Mouse (Mus musculus) midbrain, embryonic 12.5 days (tissue): ENCODE data around the gene Fggy. TPM values are rescaled to one million over a fixed set of nuclear protein-coding genes. Genes with fewer than 3 reads are reported as not detected.

Experiments used
- ATAC-seq: fragments of 200-750 bp; cut with Nextera tagmentation; 2 replicates; pipeline ENCODE4 v1.8.0; 2017; ENCODE audit warnings: low read depth, moderate TSS enrichment, moderate library complexity; ENCODE audit not compliant: low FRiP score
- H3K27ac ChIP-seq: fragments of 300-500 bp; sonication (generic); replicated peaks from 2 replicates; pipeline ENCODE4 v1.5.1; 2016; ENCODE audit warnings: mild to moderate bottlenecking
- H3K27me3 ChIP-seq: fragments of 300-500 bp; sonication (generic); 2 replicates; pipeline ENCODE4 v1.6.1; 2016; ENCODE audit warnings: mild to moderate bottlenecking
- H3K36me3 ChIP-seq: fragments of 300-500 bp; sonication (generic); 2 replicates; pipeline ENCODE4 v1.6.1; 2016
- H3K4me1 ChIP-seq: fragments of 300-500 bp; sonication (generic); 2 replicates; pipeline ENCODE4 v1.6.1; 2016
- H3K4me2 ChIP-seq: fragments of 300-500 bp; sonication (generic); replicated peaks from 2 replicates; pipeline ENCODE4 v1.6.1; 2016; ENCODE audit warnings: mild to moderate bottlenecking, moderate library complexity
- H3K4me3 ChIP-seq: fragments of 300-500 bp; sonication (generic); 2 replicates; pipeline ENCODE4 v1.5.1; 2016; ENCODE audit warnings: mild to moderate bottlenecking
- H3K9ac ChIP-seq: fragments of 300-500 bp; sonication (generic); replicated peaks from 2 replicates; pipeline ENCODE4 v1.6.1; 2016; ENCODE audit warnings: mild to moderate bottlenecking, moderate library complexity
- H3K9me3 ChIP-seq: fragments of 300-500 bp; sonication (generic); 2 replicates; pipeline ENCODE4 v1.6.1; 2016; ENCODE audit warnings: mild to moderate bottlenecking
- WGBS: fragments of 180-500 bp; shearing (Covaris S2); methylation state at CpG from one replicate; pipeline ENCODE4 v1.1.7; 2016; 5-methylcytosine and 5-hydroxymethylcytosine counted together
- polyA plus RNA-seq: library from polyadenylated mRNA; unstranded; fragments of >200 nt; fragmentation: Nextera tagmentation; extraction: Ambion mirVana; gene quantifications from 2 replicates; pipeline ENCODE4 v1.2.1, GENCODE M21; 2016

Fggy gene
- polyA plus RNA-seq, 1 experiment from 2014 or later, result 8.5 TPM

- H3K9me3 ChIP-seq, result no peaks in the 10 kb centered on the region
- no peak for ATAC-seq
- no peaks in the 10 kb centered on the region for H3K36me3 ChIP-seq
- no peak overlapping the region for H3K27ac ChIP-seq
- H3K9ac ChIP-seq, result no peak overlapping the region
- H3K27me3 ChIP-seq, result no peaks in the 10 kb centered on the region
- no peaks in the 10 kb centered on the region for H3K4me1 ChIP-seq
- H3K4me2 ChIP-seq, result no peak overlapping the region
- no peak overlapping the region for H3K4me3 ChIP-seq
- 88% methylated on average over 2 of the region's 2 CpGs for WGBS
These were observed 352.7 kb downstream of the Fggy start for GRCm38 (mm10) chr4:95909689-95910654.

- Histone ChIP-seq H3K27ac (no peak overlapping the region), H3K9ac (no peak overlapping the region), H3K4me3 (no peak overlapping the region), H3K9me3 (no peaks in the 10 kb centered on the region), H3K27me3 (no peaks in the 10 kb centered on the region), H3K4me2 (no peak overlapping the region), H3K4me1 (peaks cover 13% of the 10 kb centered on the region), H3K36me3 (no peaks in the 10 kb centered on the region)
- 92% methylated on average over 1 of the region's 1 CpGs for WGBS
- ATAC-seq, result no peak
These were observed 355.7 kb downstream of the Fggy start for GRCm38 (mm10) chr4:95913026-95913425.

GRCm38 (mm10) chr4:95915628-95916579 is 358.6 kb downstream of the Fggy start:
- Histone ChIP-seq H3K9ac (no peak overlapping the region), H3K36me3 (no peaks in the 10 kb centered on the region), H3K9me3 (no peaks in the 10 kb centered on the region), H3K27ac (no peak overlapping the region), H3K4me1 (peaks cover 13% of the 10 kb centered on the region), H3K4me3 (no peak overlapping the region), H3K27me3 (no peaks in the 10 kb centered on the region), H3K4me2 (no peak overlapping the region)
- ATAC-seq, result peak; percentile 64
- WGBS, result 45% methylated on average over 8 of the region's 8 CpGs

GRCm38 (mm10) chr4:95917703-95918102 is 360.4 kb downstream of the Fggy start:
- Histone ChIP-seq H3K9ac (no peak overlapping the region), H3K4me1 (peaks cover 13% of the 10 kb centered on the region), H3K36me3 (no peaks in the 10 kb centered on the region), H3K27ac (no peak overlapping the region), H3K27me3 (no peaks in the 10 kb centered on the region), H3K9me3 (no peaks in the 10 kb centered on the region), H3K4me3 (no peak overlapping the region), H3K4me2 (no peak overlapping the region)
- WGBS, result 83% methylated on average over 6 of the region's 6 CpGs
- ATAC-seq, result no peak

GRCm38 (mm10) chr4:95920448-95920847 is 363.1 kb downstream of the Fggy start:
- no peak overlapping the region for H3K9ac ChIP-seq
- H3K27ac ChIP-seq, result no peak overlapping the region
- no peaks in the 10 kb centered on the region for H3K9me3 ChIP-seq
- H3K27me3 ChIP-seq, result no peaks in the 10 kb centered on the region
- ATAC-seq, result no peak
- no peak overlapping the region for H3K4me2 ChIP-seq
- 86% methylated on average over 4 of the region's 4 CpGs for WGBS
- H3K4me1 ChIP-seq, result peaks cover 13% of the 10 kb centered on the region
- no peaks in the 10 kb centered on the region for H3K36me3 ChIP-seq
- H3K4me3 ChIP-seq, result no peak overlapping the region

GRCm38 (mm10) chr4:95924210-95925184 is 367.2 kb downstream of the Fggy start:
- Histone ChIP-seq H3K9me3 (no peaks in the 10 kb centered on the region), H3K4me3 (no peak overlapping the region), H3K9ac (no peak overlapping the region), H3K27me3 (no peaks in the 10 kb centered on the region), H3K4me1 (no peaks in the 10 kb centered on the region), H3K27ac (no peak overlapping the region), H3K36me3 (no peaks in the 10 kb centered on the region), H3K4me2 (no peak overlapping the region)
- ATAC-seq, result peak; percentile 83
- 15% methylated on average over 7 of the region's 7 CpGs for WGBS

- Histone ChIP-seq H3K9ac (no peak overlapping the region), H3K4me2 (no peak overlapping the region), H3K4me1 (no peaks in the 10 kb centered on the region), H3K9me3 (no peaks in the 10 kb centered on the region), H3K36me3 (no peaks in the 10 kb centered on the region), H3K4me3 (no peak overlapping the region), H3K27ac (no peak overlapping the region), H3K27me3 (no peaks in the 10 kb centered on the region)
- ATAC-seq, result no peak
- WGBS, result 85% methylated on average over 1 of the region's 1 CpGs
These were observed 371.5 kb downstream of the Fggy start for GRCm38 (mm10) chr4:95928846-95929245.

- Histone ChIP-seq H3K27me3 (no peaks in the 10 kb centered on the region), H3K9ac (no peak overlapping the region), H3K36me3 (no peaks in the 10 kb centered on the region), H3K4me1 (no peaks in the 10 kb centered on the region), H3K9me3 (no peaks in the 10 kb centered on the region), H3K4me2 (no peak overlapping the region), H3K4me3 (no peak overlapping the region), H3K27ac (no peak overlapping the region)
- WGBS, result 98% methylated on average over 1 of the region's 1 CpGs
- no peak for ATAC-seq
These were observed 372.6 kb downstream of the Fggy start for GRCm38 (mm10) chr4:95929936-95930335.

- no peak overlapping the region for H3K9ac ChIP-seq
- WGBS, result 76% methylated on average over 2 of the region's 2 CpGs
- H3K27ac ChIP-seq, result no peak overlapping the region
- H3K4me3 ChIP-seq, result no peak overlapping the region
- no peaks in the 10 kb centered on the region for H3K4me1 ChIP-seq
- no peak overlapping the region for H3K4me2 ChIP-seq
- ATAC-seq, result no peak
- no peaks in the 10 kb centered on the region for H3K27me3 ChIP-seq
- no peaks in the 10 kb centered on the region for H3K9me3 ChIP-seq
- H3K36me3 ChIP-seq, result no peaks in the 10 kb centered on the region
These were observed 374.0 kb downstream of the Fggy start for GRCm38 (mm10) chr4:95931331-95931730.

- H3K4me2 ChIP-seq, result no peak overlapping the region
- no peaks in the 10 kb centered on the region for H3K9me3 ChIP-seq
- H3K9ac ChIP-seq, result no peak overlapping the region
- H3K36me3 ChIP-seq, result no peaks in the 10 kb centered on the region
- no peak for ATAC-seq
- no peak overlapping the region for H3K4me3 ChIP-seq
- H3K4me1 ChIP-seq, result no peaks in the 10 kb centered on the region
- H3K27ac ChIP-seq, result no peak overlapping the region
- no peaks in the 10 kb centered on the region for H3K27me3 ChIP-seq
- 90% methylated on average over 9 of the region's 9 CpGs for WGBS
These were observed 376.6 kb downstream of the Fggy start for GRCm38 (mm10) chr4:95933801-95934356.
